Mouse (Mus musculus): ENCODE measurements around the gene Cfap54. TPM values are rescaled to one million over a fixed set of nuclear protein-coding genes. Genes with fewer than 3 reads are reported as not detected.

The Cfap54 gene
- polyA plus RNA-seq, 1 experiment, result 1.8 TPM

GRCm38 (mm10) chr10:92937741-92938285 lies 143.6 kb downstream of the Cfap54 start:
- H3K4me3 ChIP-seq (replicated peaks; ENCODE audit: control insufficient read depth, low read depth, low read length), result no peak overlapping the region
- no peak overlapping the region for H3K27ac ChIP-seq (ENCODE audit: control insufficient read depth, insufficient read depth, low read depth, low read length, poor library complexity)
- WGBS, result 74% methylated on average over 10 of the region's 10 CpGs
- no peak for TF ChIP-seq CTCF (IDR thresholded peaks at IDR 0.05; ENCODE audit: control insufficient read depth, insufficient read depth, low read length)
- no peaks in the 10 kb centered on the region for H3K4me1 ChIP-seq (ENCODE audit: control insufficient read depth, insufficient read depth, low read length)

- H3K27ac ChIP-seq (ENCODE audit: control insufficient read depth, insufficient read depth, low read depth, low read length, poor library complexity), result no peak overlapping the region
- no peak overlapping the region for H3K4me3 ChIP-seq (replicated peaks; ENCODE audit: control insufficient read depth, low read depth, low read length)
- TF ChIP-seq CTCF (IDR thresholded peaks at IDR 0.05; ENCODE audit: control insufficient read depth, insufficient read depth, low read length), result no peak
- no peak for TF ChIP-seq POLR2A (IDR thresholded peaks at IDR 0.05; ENCODE audit: borderline replicate concordance, control insufficient read depth, low read depth, low read length)
- H3K4me1 ChIP-seq (ENCODE audit: control insufficient read depth, insufficient read depth, low read length), result no peaks in the 10 kb centered on the region
- WGBS, result 85% methylated on average over 7 of the region's 7 CpGs
These were observed 144.3 kb downstream of the Cfap54 start for GRCm38 (mm10) chr10:92937091-92937490.

- no peak for TF ChIP-seq POLR2A (IDR thresholded peaks at IDR 0.05; ENCODE audit: borderline replicate concordance, control insufficient read depth, low read depth, low read length)
- no peak for TF ChIP-seq CTCF (IDR thresholded peaks at IDR 0.05; ENCODE audit: control insufficient read depth, insufficient read depth, low read length)
- H3K27ac ChIP-seq (ENCODE audit: control insufficient read depth, insufficient read depth, low read depth, low read length, poor library complexity), result no peak overlapping the region
- no peak overlapping the region for H3K4me3 ChIP-seq (replicated peaks; ENCODE audit: control insufficient read depth, low read depth, low read length)
- 52% methylated on average over 5 of the region's 5 CpGs for WGBS
- H3K4me1 ChIP-seq (ENCODE audit: control insufficient read depth, insufficient read depth, low read length), result no peaks in the 10 kb centered on the region
These were observed 146.9 kb downstream of the Cfap54 start for GRCm38 (mm10) chr10:92934506-92934905.

GRCm38 (mm10) chr10:92933616-92934015 lies 147.8 kb downstream of the Cfap54 start:
- H3K4me1 ChIP-seq (ENCODE audit: control insufficient read depth, insufficient read depth, low read length), result no peaks in the 10 kb centered on the region
- no peak overlapping the region for H3K27ac ChIP-seq (ENCODE audit: control insufficient read depth, insufficient read depth, low read depth, low read length, poor library complexity)
- no peak overlapping the region for H3K4me3 ChIP-seq (replicated peaks; ENCODE audit: control insufficient read depth, low read depth, low read length)
- WGBS, result 64% methylated on average over 6 of the region's 6 CpGs
- no peak for TF ChIP-seq POLR2A (IDR thresholded peaks at IDR 0.05; ENCODE audit: borderline replicate concordance, control insufficient read depth, low read depth, low read length)
- TF ChIP-seq CTCF (IDR thresholded peaks at IDR 0.05; ENCODE audit: control insufficient read depth, insufficient read depth, low read length), result no peak

GRCm38 (mm10) chr10:92932464-92932863 lies 149.0 kb downstream of the Cfap54 start:
- TF ChIP-seq POLR2A (IDR thresholded peaks at IDR 0.05; ENCODE audit: borderline replicate concordance, control insufficient read depth, low read depth, low read length) (no peak), CTCF (IDR thresholded peaks at IDR 0.05; ENCODE audit: control insufficient read depth, insufficient read depth, low read length) (no peak)
- H3K4me3 ChIP-seq (replicated peaks; ENCODE audit: control insufficient read depth, low read depth, low read length), result no peak overlapping the region
- no peak overlapping the region for H3K27ac ChIP-seq (ENCODE audit: control insufficient read depth, insufficient read depth, low read depth, low read length, poor library complexity)
- no peaks in the 10 kb centered on the region for H3K4me1 ChIP-seq (ENCODE audit: control insufficient read depth, insufficient read depth, low read length)
- 84% methylated on average over 12 of the region's 12 CpGs for WGBS

- Histone ChIP-seq H3K27ac (ENCODE audit: control insufficient read depth, insufficient read depth, low read depth, low read length, poor library complexity) (no peak overlapping the region), H3K4me1 (ENCODE audit: control insufficient read depth, insufficient read depth, low read length) (no peaks in the 10 kb centered on the region), H3K4me3 (replicated peaks; ENCODE audit: control insufficient read depth, low read depth, low read length) (no peak overlapping the region)
- WGBS, result 69% methylated on average over 1 of the region's 1 CpGs
- TF ChIP-seq CTCF (IDR thresholded peaks at IDR 0.05; ENCODE audit: control insufficient read depth, insufficient read depth, low read length) (no peak), POLR2A (IDR thresholded peaks at IDR 0.05; ENCODE audit: borderline replicate concordance, control insufficient read depth, low read depth, low read length) (no peak)
These were observed 151.4 kb downstream of the Cfap54 start for GRCm38 (mm10) chr10:92930036-92930435.

- TF ChIP-seq POLR2A (IDR thresholded peaks at IDR 0.05; ENCODE audit: borderline replicate concordance, control insufficient read depth, low read depth, low read length) (no peak), CTCF (IDR thresholded peaks at IDR 0.05; ENCODE audit: control insufficient read depth, insufficient read depth, low read length) (no peak)
- WGBS, result 83% methylated on average over 3 of the region's 3 CpGs
- no peaks in the 10 kb centered on the region for H3K4me1 ChIP-seq (ENCODE audit: control insufficient read depth, insufficient read depth, low read length)
- no peak overlapping the region for H3K4me3 ChIP-seq (replicated peaks; ENCODE audit: control insufficient read depth, low read depth, low read length)
- no peak overlapping the region for H3K27ac ChIP-seq (ENCODE audit: control insufficient read depth, insufficient read depth, low read depth, low read length, poor library complexity)
These were observed 153.2 kb downstream of the Cfap54 start for GRCm38 (mm10) chr10:92928256-92928655.

- Histone ChIP-seq H3K27ac (ENCODE audit: control insufficient read depth, insufficient read depth, low read depth, low read length, poor library complexity) (no peak overlapping the region), H3K4me3 (replicated peaks; ENCODE audit: control insufficient read depth, low read depth, low read length) (no peak overlapping the region), H3K4me1 (ENCODE audit: control insufficient read depth, insufficient read depth, low read length) (no peaks in the 10 kb centered on the region)
- TF ChIP-seq POLR2A (IDR thresholded peaks at IDR 0.05; ENCODE audit: borderline replicate concordance, control insufficient read depth, low read depth, low read length) (no peak), CTCF (IDR thresholded peaks at IDR 0.05; ENCODE audit: control insufficient read depth, insufficient read depth, low read length) (no peak)
- WGBS, result 64% methylated on average over 1 of the region's 1 CpGs
These were observed 162.9 kb downstream of the Cfap54 start for GRCm38 (mm10) chr10:92918551-92918950.

- Histone ChIP-seq H3K4me3 (replicated peaks; ENCODE audit: control insufficient read depth, low read depth, low read length) (no peak overlapping the region), H3K27ac (ENCODE audit: control insufficient read depth, insufficient read depth, low read depth, low read length, poor library complexity) (no peak overlapping the region), H3K4me1 (ENCODE audit: control insufficient read depth, insufficient read depth, low read length) (no peaks in the 10 kb centered on the region)
- WGBS, result 87% methylated on average over 6 of the region's 6 CpGs
- TF ChIP-seq CTCF (IDR thresholded peaks at IDR 0.05; ENCODE audit: control insufficient read depth, insufficient read depth, low read length) (no peak), POLR2A (IDR thresholded peaks at IDR 0.05; ENCODE audit: borderline replicate concordance, control insufficient read depth, low read depth, low read length) (no peak)
These were observed 174.2 kb downstream of the Cfap54 start for GRCm38 (mm10) chr10:92907246-92907645.

Measured in bone marrow, adult 2 months (tissue).